Mouse (Mus musculus) cerebellum, adult 9-11 months (tissue): ENCODE results near the gene Btbd3.
"Not testable (repeated sequence)": the region's sequence is repeated elsewhere in the genome, so short reads cannot be mapped to it uniquely, and the experiment has no call there.

Experiments
- DNase-seq: peaks from one replicate; pipeline ENCODE4 v3.0.0; 2022

The Btbd3 gene

DNA sequence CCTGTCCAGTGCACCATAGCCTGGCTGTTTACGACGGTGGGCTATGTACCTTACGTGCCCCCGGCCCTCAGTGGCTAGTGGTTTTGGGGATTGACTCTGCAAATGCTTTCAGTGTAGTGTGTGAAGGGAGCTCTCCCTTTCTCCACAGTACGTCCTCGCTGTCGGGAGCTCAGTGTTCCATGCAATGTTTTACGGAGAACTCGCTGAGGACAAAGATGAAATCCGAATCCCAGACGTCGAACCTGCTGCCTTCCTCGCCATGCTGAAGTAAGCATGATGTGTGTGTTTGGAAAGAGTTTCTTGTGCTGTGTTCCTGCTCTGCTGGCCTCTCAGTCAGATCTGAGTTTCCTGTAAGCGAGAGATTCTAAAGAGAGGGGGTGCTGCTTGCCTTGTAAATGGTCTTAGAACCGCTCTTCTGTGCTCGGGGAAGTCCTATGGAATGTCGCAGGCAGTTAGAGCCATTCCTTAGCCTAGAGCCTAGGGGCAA is 23.9 kb downstream of the Btbd3 start:
- peak; percentile 68 for DNase-seq

DNA sequence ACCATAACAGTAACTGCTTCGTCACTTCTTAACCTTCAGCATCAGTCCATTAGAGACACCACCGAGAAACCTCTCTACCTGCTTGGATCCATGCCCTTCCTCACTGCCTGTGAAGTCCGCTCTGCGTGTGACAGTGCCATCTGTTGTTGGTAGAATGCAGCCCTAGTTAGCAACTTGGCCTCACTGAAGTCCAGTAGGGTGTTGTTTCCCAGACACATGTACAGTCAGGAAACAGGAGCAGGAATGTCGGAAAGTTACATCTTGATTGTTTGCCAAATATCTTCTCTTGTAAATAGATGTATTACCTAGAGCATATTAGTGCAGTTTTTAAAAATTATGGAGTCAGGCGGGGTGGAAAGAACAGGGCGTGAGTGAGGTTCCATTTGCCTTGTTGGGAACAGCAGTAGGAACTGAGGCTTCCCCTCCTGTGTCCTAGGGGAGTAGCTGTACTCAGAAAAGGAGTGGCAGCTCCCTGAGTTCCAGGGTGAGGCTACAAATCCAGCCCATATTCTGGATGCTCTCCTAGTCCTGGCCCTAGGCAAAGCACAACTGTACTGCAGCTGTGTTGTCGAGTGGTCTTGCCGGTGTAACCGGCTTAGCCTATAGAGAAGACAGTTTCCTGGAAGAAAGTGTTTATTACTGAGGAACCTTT is 25.3 kb downstream of the Btbd3 start:
- peak; percentile 96 for DNase-seq

DNA sequence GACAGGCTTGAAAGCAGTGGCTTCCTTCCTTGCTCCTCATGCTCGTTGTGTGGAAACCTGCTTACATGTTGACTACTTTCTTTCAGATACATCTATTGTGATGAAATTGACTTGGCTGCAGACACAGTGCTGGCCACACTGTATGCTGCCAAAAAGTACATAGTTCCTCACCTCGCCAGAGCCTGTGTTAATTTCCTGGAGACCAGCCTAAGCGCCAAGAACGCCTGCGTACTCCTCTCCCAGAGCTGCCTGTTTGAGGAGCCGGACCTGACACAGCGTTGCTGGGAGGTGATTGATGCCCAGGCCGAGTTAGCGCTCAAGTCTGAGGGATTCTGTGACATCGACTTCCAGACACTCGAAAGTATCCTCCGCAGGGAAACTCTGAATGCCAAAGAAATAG is 27.0 kb downstream of the Btbd3 start:
- peak; percentile 89 for DNase-seq

DNA sequence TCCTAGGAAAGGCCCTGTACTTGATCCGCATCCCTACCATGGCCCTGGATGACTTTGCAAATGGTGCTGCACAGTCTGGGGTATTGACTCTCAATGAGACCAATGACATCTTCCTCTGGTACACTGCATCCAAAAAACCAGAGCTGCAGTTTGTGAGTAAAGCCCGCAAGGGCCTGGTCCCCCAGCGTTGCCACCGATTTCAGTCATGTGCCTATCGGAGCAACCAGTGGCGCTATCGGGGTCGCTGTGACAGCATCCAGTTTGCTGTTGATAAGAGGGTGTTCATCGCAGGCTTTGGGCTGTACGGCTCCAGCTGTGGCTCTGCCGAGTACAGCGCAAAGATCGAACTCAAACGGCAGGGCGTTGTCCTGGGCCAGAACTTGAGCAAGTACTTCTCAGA is 27.5 kb downstream of the Btbd3 start:
- DNase-seq, result peak; percentile 46

DNA sequence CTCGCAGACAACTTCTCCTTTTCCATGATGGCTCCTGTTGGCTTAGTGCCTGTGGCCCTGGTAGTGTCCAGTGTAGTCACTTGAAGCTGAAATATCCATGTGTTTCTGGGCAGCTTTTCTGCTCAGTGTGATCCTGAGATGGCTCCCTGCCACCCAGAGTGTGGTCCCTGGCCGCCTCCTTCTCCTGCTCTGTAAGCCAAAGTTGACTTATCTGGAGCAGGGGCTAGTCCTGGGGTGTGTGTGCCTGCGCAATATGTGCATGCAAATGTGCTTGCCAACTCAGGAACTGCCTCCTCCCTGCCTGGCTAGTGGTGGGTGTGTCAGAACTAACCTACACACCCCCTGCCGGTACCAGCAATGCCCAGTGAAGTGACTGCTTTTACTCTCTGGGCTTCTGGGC is 29.4 kb downstream of the Btbd3 start:
- DNase-seq, result peak; percentile 92

- DNase-seq, result no peak
Measured at GRCm38 (mm10) chr2:138290154-138290553, 33.8 kb downstream of the Btbd3 start.

DNA sequence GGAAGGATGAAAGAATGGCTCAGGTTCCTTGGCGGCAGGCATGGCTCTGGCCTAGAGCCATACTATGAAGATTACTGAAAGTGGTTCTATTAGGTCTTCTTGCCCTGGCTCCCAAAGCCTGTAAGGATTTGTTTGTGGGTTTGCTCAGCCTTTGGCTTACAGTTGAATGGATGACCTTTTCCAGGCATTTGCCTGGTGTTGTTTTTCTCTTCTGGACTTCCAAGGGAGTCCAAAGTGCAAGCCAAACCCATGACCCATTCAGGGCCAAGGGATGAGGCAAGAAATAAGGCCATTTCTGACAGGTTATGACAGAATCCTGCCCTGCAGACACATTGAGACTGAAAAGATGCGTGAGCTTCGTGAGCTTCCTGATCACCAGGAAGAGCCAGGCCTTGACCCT is 37.9 kb downstream of the Btbd3 start:
- DNase-seq, result no peak

DNA sequence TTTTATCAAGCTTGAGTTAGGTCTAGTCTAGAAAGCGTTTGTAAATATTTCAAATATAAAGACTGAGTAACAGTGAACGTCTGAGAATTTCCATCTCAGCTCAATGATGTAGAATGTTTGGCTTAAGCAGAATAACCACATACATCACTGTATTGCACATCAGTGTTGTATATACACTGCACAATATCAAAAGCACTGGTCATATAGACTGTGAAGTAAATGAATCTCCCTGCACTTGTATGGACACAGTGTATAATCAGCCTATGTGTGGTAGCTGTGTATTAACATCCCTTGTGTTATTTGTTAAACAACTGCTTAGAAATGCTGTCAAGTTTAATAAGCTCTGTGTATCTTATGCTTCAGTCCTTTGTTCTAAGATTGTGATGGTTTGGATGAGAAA is 49.9 kb downstream of the Btbd3 start:
- DNase-seq, result no peak

GRCm38 (mm10) chr2:138315644-138316043 is 59.3 kb downstream of the Btbd3 start:
- DNase-seq, result no peak

DNA sequence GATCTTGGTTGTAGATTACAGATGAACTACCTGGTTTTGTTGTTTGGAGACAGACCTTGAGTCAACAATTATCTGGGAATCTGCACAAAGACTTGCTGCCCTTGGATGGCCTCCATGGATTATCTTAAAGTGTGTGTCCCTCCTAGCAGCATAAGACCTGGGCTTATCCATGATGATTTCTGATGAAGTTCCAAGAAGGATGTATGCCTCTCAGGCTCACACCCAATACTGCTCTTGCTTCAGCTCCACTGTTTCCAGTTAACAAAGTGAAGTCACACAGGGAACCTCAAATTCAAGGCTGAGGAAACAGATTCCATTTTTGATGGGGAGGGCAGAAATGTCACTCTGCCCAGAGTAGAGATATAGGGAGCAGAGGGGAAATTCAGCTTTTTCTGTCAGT is 64.0 kb downstream of the Btbd3 start:
- no peak for DNase-seq

GRCm38 (mm10) chr2:138321041-138321481 is 64.7 kb downstream of the Btbd3 start:
- no peak for DNase-seq

DNA sequence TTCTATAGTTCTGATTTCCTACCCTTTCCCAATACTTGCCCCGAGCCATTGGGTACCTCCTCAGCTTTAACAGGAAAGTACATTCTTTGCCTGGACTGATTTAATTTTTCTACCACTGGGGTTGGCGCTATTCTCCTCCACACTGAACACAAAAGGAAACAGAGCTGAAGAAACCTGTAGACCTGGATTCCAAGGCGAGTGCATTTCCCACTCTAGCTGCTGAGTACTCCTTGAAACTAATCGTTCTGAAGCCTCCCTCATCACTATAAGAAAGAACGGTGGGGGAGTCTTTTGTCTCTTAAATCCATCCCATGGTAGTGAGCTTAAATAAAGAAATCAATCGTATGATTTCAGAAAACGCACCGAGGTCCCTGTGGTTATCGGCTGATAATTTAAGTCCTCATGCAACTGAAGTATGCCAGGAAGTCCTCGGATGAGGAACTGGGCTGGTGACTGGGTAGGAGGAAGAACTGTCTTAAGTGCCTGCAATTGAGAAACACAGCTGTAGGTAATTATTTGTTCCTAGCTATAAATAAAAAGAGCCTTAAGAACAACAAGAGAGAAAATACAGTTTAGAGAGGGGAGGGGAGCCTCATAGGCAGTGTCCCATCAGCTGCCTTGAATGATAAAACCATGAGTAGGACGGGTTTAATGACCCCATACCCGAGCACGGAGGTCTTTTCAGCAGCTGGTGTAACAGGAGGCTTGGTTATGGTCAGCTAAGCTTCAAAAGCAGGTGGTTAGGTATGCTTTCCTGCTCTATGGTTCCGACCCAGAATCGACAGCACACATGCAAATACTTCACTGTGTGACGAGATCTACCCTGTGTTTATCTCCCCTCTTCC is 66.1 kb downstream of the Btbd3 start:
- DNase-seq, result no peak

GRCm38 (mm10) chr2:138326367-138326766 is 70.0 kb downstream of the Btbd3 start:
- DNase-seq, result no peak

DNA sequence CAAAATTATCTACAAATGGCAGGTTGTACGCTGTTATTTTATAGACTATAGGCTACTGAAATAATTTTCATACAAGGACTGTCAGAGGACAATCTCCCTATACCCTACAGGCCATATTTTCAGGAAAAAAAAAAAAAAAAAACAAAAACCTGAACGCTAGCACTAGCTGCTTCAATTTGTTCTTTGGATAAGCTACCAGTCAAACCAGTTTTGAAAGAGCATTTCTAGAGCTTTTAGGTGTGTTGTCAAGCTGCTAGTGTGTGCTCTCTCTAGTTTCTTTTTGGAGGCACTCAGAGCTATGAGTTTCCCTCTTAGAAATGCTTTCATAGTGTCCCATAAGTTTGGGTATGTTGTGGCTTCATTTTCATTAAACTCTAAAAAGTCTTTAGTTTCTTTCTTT is 77.8 kb downstream of the Btbd3 start:
- DNase-seq, result not testable (repeated sequence)

GRCm38 (mm10) chr2:138337886-138338494 is 81.6 kb downstream of the Btbd3 start:
- no peak for DNase-seq

DNA sequence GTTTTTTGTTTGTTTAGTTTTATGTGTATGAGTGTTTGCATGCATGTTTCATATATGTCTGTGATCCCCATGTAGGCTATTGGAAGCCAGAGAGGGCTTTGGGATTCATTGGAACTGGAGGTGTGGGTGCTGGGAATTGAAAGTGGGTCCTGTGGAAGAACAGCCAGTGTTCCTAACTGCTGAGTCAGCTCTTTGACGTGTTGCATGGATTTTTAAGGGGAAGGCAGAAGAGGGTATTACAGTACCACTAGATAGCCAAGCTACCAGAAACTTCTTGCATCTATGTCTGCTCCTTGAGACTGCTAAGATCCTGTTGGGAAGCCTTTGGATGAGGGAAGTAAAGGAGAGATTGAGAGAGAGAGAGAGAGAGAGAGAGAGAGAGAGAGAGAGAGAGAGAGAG is 82.2 kb downstream of the Btbd3 start:
- DNase-seq, result no peak

GRCm38 (mm10) chr2:138355366-138355765 is 99.0 kb downstream of the Btbd3 start:
- DNase-seq, result no peak

GRCm38 (mm10) chr2:138362474-138362873 is 106.1 kb downstream of the Btbd3 start:
- DNase-seq, result no peak

DNA sequence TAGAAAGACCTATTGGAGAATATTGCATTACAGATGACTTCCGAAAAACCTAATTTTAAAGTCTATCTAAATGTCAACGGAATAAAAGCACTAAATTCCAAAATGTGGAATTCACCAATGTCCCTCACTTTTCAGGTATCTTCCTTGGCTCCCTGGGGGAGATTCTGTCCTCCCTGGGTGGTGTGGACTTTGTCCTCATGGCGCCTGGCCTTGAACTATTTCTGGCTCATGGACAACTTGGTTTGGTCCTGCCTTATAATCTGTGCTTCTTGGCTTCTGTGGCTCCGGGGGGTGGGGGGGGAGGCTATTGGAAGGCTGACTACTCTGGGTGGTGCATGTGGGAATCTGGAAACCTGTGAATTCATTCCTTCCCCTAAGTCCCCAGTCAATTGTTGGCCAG is 109.0 kb downstream of the Btbd3 start:
- DNase-seq, result no peak

- peak; percentile 80 for DNase-seq
Measured at GRCm38 (mm10) chr2:138374556-138374955, 118.2 kb downstream of the Btbd3 start.

- DNase-seq, result peak; percentile 40
Measured at GRCm38 (mm10) chr2:138378855-138379254, 122.5 kb downstream of the Btbd3 start.

- no peak for DNase-seq
Measured at GRCm38 (mm10) chr2:138384762-138385161, 128.4 kb downstream of the Btbd3 start.

GRCm38 (mm10) chr2:138388591-138388990 is 132.2 kb downstream of the Btbd3 start:
- peak; percentile 55 for DNase-seq

- DNase-seq, result peak; percentile 80
Measured at GRCm38 (mm10) chr2:138403046-138403445, 146.7 kb downstream of the Btbd3 start.
